Mouse (Mus musculus): ENCODE measurements around the gene Banp.

DNA sequence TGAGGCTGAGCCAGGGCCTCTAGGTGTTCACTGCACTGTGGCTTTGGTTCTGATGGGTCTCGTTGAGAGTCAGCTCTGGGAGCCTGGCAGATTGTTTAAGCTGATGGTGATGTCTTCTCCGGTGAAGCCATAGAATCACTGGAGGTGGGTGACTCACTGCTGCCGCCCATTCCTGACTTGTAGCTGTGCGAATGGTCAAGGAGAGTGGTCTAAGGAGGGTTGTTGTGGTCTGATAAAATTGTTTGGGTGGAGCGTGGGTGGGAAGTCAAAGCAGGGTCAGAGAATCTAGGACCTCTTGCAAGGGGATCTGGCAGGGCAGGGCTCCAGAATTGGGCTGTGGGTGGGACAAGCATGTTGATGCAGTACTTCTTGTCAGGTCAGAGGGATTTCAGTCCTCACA, 61.1 kb downstream of the Banp start:
- TF ChIP-seq CTCF (IDR thresholded peaks at IDR 0.05; ENCODE audit: low read depth, low read length) (no peak), TAL1 (conservative IDR thresholded peaks at IDR 0.05; ENCODE audit: low read depth, low read length) (no peak), GATA1 (IDR thresholded peaks at IDR 0.05; ENCODE audit: borderline replicate concordance, low read length) (no peak), POLR2AphosphoS5 (IDR thresholded peaks at IDR 0.05; ENCODE audit: insufficient replicate concordance, low read depth, low read length) (no peak)
